Mouse (Mus musculus): ENCODE results near the gene Crb1.

DNA sequence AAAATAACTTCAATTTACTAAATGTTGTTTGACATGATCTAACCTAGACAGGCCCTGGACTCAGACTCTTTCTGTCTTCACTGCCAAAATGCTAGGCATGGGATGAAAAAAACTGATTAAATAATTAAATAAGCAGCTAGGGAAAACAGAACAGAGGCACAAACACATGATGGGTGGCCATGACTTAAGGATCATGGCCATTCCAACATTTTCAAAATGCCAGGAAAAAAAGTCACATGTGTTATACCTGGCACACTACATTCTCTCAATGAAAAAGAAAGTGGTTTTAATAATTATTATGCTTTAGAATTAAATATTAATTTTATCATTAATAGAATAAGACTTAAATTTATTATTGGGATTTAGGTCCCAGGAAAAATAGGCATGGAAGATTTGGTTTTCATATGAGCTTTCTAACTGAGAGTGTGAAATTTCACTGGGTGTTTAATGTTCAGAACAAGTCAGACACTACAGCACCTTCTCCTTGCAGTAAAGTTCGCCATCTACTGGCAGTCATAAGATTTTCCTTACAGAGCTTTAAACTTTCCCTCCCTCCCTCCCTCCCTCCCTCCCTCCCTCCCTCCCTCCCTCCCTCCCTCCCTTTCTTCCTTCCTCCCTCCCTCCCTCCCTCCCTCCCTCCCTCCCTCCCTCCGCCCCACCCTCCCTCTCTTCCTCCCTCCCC, 36.6 kb downstream of the Crb1 start:
- TF ChIP-seq CTCF (IDR thresholded peaks at IDR 0.05; ENCODE audit: low read depth) (peak; percentile 49), EP300 (IDR thresholded peaks at IDR 0.05; ENCODE audit: low read depth) (no peak)

All from liver, postnatal 0 days (tissue).